Mouse (Mus musculus) cerebellum, postnatal 10 days (tissue): ENCODE measurements around the gene Vps4a.

Experiments
- DNase-seq, 2 experiments: peaks; one replicate each; pipeline ENCODE4 v3.0.0; 2021; ENCODE audit warnings: mixed read lengths in 2 of 2

The Vps4a gene

DNA sequence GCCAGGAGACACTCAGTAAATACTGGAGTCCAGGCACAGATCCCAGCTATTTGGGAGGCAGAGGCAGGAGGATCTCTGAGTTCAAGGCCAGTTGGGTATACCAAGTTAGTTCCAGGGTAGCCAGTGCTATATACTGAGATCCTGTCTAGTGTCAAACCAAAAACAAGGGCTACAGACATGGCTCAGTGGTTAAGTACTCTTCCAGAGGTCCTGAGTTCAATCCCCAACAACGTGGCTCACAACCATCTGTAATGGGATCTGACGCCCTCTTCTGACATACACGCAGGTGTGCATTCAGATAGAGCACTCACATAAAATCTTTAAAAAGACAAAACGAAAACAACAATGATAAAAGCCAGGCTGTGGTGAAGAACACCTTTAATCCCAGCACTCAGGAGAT lies 18.5 kb downstream of the Vps4a start:
- DNase-seq, result no peak

- DNase-seq, result no peak
These were observed 21.0 kb downstream of the Vps4a start for GRCm38 (mm10) chr8:107052046-107052445.

GRCm38 (mm10) chr8:107056076-107056972 lies 25.3 kb downstream of the Vps4a start, which contains the start of the genes Cog8 and Nip7:
TSS of gene Cog8 (minus strand) at chr8:107056689.
TSS of gene Nip7 (plus strand) at chr8:107056877.
- DNase-seq, result peak; percentile 96 to 97

DNA sequence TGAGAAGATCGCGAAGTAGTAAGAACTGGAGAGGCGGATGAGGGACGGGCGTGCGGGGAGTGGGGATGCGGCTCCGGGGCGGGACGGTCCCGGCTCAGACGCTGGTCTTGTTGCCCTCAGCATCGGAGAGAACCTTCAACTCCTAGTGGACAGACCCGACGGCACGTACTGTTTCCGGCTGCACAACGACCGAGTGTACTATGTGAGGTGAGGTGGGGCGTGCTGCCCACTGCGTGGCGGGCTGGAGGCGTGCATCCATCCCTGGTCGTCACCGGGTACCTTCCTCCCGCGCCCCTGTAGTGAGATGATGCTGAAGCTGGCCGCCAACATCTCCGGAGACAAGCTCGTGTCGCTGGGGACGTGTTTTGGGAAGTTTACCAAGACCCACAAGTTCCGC lies 25.9 kb downstream of the Vps4a start:
- peak in 1 of 2 experiments; percentile 47 for DNase-seq

DNA sequence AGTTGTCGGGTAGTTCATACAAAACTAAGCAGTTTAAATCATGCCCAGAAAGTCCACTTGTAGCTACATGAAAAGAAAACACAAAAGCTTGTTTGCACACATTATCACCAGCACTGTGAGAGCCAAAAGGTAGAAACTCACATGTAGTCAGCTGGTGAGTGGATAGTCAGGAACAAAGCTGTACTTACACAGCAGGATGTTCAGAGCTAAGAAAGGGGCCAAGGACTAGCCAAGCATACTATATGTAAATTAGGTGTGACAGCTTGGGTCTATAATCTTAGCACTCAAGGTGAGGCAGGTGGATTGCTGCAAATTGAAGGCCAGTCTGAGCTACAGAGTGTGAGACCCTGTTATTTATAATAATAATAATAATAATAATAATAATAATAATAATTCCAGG lies 31.6 kb downstream of the Vps4a start:
- no peak for DNase-seq

DNA sequence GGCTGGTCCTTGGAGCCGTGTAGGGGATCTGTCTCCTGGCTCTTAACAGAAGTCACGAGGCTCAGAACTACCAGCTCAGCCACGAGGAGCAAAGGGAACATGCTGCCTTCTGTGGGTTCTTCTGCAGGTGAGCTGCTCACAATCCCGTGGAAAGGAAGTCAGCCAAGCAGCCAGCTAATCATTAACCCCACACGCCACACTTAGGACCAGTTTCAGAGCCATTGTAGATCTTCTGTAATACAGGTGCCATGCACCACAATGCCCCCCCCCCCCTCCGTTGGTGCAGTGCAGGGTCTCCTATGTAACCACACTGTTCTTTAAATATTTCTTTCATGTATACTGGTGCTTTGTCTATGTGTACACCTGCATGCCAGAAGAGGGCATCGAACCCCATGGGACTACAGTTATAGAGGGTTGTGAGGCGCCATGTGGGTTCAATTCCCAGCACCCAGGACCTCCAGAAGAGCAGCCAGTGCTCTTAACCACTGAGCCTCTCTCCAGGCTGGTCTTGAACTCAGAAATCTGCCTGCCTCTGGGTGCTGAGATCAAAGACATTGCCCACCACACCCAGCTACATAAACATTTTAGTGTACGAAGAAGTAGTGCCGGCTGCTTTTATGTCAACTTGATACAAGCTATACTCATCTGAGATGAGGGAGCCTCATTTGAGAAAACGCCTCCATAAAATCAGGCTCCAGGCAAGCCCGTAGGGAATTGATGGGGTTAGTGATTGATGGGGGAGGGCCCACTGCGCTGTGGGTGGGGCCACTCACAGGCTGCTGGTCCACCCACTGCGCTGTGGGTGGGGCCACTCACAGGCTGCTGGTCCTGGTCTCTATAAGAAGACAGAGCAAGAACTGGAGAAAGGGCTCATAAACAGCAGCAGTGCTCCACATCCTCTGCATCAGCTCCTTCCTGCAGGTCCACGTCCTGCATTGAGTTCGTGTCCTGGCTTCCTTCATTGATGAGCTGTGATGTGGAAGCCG lies 34.8 kb downstream of the Vps4a start, which contains the start of gene Tmed6:
Tmed6 (minus strand) TSS at position 134 of the 986 bp plus-strand sequence.
- no peak for DNase-seq

- DNase-seq, result no peak
These were observed 42.7 kb downstream of the Vps4a start for GRCm38 (mm10) chr8:107073706-107074105.

DNA sequence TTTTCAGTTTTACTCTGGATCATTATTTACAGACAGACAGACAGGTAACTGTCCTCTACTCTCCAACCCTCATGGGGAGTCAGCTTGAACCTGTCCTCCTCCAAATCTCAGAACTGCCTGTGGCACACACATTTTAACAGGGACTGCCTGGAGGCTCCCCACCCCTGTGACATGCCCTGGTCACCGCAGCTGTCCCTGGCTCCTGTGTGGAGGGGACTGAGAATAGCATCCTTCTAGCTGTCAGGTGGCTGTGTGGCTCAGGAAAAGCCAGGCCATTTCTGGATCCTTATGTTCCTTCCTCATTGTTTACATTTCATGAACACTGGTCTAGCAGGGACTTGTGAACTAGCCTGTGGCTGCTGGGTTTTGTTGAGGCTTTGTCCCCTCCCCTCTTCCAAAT lies 43.1 kb downstream of the Vps4a start:
- no peak for DNase-seq

DNA sequence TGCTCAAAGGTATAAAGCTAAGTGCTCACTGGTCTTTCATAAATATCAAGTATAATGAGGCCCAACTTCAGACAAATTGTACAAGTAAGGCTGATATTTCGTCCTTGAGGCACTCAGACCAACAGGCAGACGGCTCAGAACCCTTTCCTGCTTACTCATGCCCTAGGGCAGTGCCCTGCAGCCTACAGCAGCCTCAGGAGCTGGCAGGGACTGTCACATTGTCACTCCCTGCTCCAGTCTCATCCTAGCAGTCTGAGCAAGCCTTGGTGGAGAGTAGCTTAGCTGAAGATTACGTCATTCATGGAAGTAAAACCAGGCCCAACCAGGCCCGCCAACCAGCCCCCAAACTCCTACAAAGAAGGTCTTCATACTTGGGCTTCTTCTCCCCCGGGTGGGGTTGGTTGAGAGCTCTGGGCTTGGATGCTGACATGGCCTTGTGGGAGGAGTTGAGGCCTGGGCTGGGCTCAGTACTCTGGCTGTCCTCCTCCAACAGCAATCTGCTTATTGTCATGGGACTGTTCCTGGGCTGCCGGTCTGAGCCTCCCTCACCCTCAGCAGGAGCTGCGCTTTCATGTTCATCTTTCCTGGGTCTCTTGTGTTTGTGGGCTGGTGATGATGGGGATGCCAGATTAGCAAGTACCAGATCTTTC lies 45.3 kb downstream of the Vps4a start:
- DNase-seq, result no peak

DNA sequence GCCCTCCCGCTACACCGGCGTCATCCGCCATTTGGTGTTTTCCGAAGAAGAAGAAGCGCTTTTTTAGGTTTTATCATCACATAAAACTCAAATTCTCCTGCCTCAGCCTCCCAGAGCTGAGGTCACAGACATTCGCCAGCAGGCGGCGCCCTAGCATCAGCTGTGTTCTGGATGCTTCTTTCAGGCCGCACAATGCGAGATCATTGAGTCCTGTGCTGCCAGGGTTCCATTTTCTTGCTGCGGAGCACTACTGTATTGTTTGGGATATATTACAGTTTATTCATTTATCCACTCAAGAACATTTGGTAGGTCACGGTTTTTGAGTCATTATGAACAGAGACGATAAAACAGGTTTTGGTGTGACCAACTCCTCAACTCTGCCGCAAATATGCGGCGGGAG lies 54.3 kb downstream of the Vps4a start:
- DNase-seq, result peak in 1 of 2 experiments; percentile 12

DNA sequence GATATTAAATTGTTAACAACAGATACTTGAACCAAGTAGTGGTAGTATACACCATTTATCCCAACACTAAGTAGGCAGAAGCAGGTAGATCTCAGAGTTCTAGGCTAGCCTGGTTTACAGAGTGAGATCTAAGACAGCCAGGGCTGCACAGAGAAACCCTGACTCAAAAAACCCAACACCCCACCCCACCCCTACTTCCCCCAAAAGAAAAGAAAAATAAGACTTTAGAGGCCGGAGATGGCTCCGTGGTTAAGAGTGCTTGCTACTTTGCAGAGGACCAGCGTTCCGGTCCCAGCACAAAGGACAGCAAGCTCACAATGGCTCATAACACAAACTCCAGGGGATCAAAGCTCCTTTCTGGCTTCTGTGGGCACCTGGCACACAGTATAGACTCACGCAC lies 55.0 kb downstream of the Vps4a start:
- no peak for DNase-seq

GRCm38 (mm10) chr8:107088526-107089063 lies 57.6 kb downstream of the Vps4a start:
- no peak for DNase-seq

DNA sequence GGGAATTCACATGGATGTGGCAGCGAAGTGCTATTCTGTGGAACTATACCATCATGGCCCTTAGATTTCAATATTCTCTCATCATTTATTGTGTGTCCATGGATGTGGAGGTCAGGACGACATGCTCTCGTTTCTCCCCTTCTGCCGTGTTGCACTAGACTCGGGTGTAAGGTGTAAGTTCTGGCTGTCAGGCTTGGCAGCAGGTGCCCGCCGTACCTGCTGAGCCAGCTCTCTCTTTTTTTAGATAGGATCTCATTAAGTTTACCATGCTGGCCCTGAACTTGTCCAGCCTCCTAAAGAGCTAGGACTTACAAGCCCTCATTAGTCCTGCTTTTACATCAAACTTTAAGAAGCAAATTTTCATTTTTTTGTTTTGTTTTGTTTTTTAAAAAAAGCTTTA lies 59.5 kb downstream of the Vps4a start:
- DNase-seq, result no peak
